Mouse (Mus musculus) adrenal gland, postnatal 4 days (tissue): Measurements from ENCODE around the gene Ahcyl1. TPM values are rescaled to one million over a fixed set of nuclear protein-coding genes. Genes with fewer than 3 reads are reported as not detected.
"Not testable (repeated sequence)": the region's sequence is repeated elsewhere in the genome, so short reads cannot be mapped to it uniquely, and the experiment has no call there.

ENCODE experiments used
- DNase-seq, 2 experiments: peaks; one replicate each; pipeline ENCODE4 v3.0.0; 2021 to 2022; ENCODE audit warnings: low spot score in 2 of 2, mixed read lengths in 2 of 2
- long read RNA-seq, 2 experiments: library from polyadenylated mRNA; stranded (forward); transcript quantifications; one replicate each; pipeline ENCODE4 v2.0.0; 2021
- total RNA-seq, 2 experiments: library from RNA; stranded (reverse); gene quantifications; 2 replicates each; pipeline ENCODE4 v1.2.3; 2021

Gene Ahcyl1
- total RNA-seq: 100 to 1,000 TPM; 171 to 173 TPM
- long read RNA-seq, experiment 1, transcript Ahcyl1-201 (17 exons, 3,863 nt): major isoform, 70 of 84 reads
- long read RNA-seq, experiment 1, partial matches to known transcripts: 5 of 84 reads
- long read RNA-seq, experiment 1, other reads (novel, unspliced or antisense): 9 of 84 reads
- long read RNA-seq, experiment 2, transcript Ahcyl1-201 (17 exons, 3,863 nt): major isoform, 232 of 285 reads
- long read RNA-seq, experiment 2, partial matches to known transcripts: 16 of 285 reads
- long read RNA-seq, experiment 2, other reads (novel, unspliced or antisense): 36 of 285 reads

- DNase-seq: peak; percentile 95 to 98
These were observed at the start of gene Ahcyl1 for GRCm38 (mm10) chr3:107695948-107696881. Ahcyl1 (minus strand) TSS chr3:107696560.

GRCm38 (mm10) chr3:107746026-107746425 is 49.7 kb upstream of the Ahcyl1 start:
- DNase-seq: no peak

GRCm38 (mm10) chr3:107743650-107744049 is 47.3 kb upstream of the Ahcyl1 start:
- DNase-seq: no peak

- DNase-seq: no peak
These were observed 46.7 kb upstream of the Ahcyl1 start for GRCm38 (mm10) chr3:107743107-107743506.

- DNase-seq: no peak
These were observed 45.8 kb upstream of the Ahcyl1 start for GRCm38 (mm10) chr3:107742071-107742710.

- DNase-seq: no peak
These were observed 45.0 kb upstream of the Ahcyl1 start for GRCm38 (mm10) chr3:107741387-107741786.

- peak in 1 of 2 experiments; percentile 53 for DNase-seq
These were observed 44.3 kb upstream of the Ahcyl1 start for GRCm38 (mm10) chr3:107740578-107741207.

GRCm38 (mm10) chr3:107739966-107740365 is 43.6 kb upstream of the Ahcyl1 start:
- DNase-seq: no peak

GRCm38 (mm10) chr3:107739456-107739855 is 43.1 kb upstream of the Ahcyl1 start:
- DNase-seq: no peak

- no peak for DNase-seq
These were observed 42.3 kb upstream of the Ahcyl1 start for GRCm38 (mm10) chr3:107738620-107739019.

GRCm38 (mm10) chr3:107737609-107738190 is 41.3 kb upstream of the Ahcyl1 start:
- DNase-seq: no peak

GRCm38 (mm10) chr3:107735620-107736019 is 39.3 kb upstream of the Ahcyl1 start:
- not testable (repeated sequence) for DNase-seq

- DNase-seq: no peak
These were observed 37.0 kb upstream of the Ahcyl1 start for GRCm38 (mm10) chr3:107733329-107733728.

- no peak for DNase-seq
These were observed 33.9 kb upstream of the Ahcyl1 start for GRCm38 (mm10) chr3:107730236-107730635.

- no peak for DNase-seq
These were observed 32.1 kb upstream of the Ahcyl1 start for GRCm38 (mm10) chr3:107728509-107728908.

- no peak for DNase-seq
These were observed 19.6 kb upstream of the Ahcyl1 start for GRCm38 (mm10) chr3:107715971-107716370.

GRCm38 (mm10) chr3:107714276-107714933 is 18.0 kb upstream of the Ahcyl1 start:
- no peak for DNase-seq

- no peak for DNase-seq
These were observed 15.7 kb upstream of the Ahcyl1 start for GRCm38 (mm10) chr3:107712081-107712480.

GRCm38 (mm10) chr3:107709156-107709555 is 12.8 kb upstream of the Ahcyl1 start:
- no peak for DNase-seq

GRCm38 (mm10) chr3:107707239-107707638 is 10.9 kb upstream of the Ahcyl1 start:
- DNase-seq: no peak
